Mouse (Mus musculus): ENCODE results near the gene Copz2.

- TF ChIP-seq CTCF (IDR thresholded peaks at IDR 0.05; ENCODE audit: insufficient read depth, low read length) (no peak), POLR2A (IDR thresholded peaks at IDR 0.05; ENCODE audit: borderline replicate concordance, extremely low read depth, low read depth, low read length) (no peak)
Observed at GRCm38 (mm10) chr11:96878715-96879114, 29.0 kb downstream of the Copz2 start.
